Mouse (Mus musculus) ZHBTc4 (cell line): ENCODE measurements around the gene 6820408C15Rik.

Source experiments
- DNase-seq: peaks from one replicate; pipeline ENCODE4 v3.0.0-alpha.2; 2011; ENCODE audit warnings: low read depth, low spot score

The 6820408C15Rik gene

DNA sequence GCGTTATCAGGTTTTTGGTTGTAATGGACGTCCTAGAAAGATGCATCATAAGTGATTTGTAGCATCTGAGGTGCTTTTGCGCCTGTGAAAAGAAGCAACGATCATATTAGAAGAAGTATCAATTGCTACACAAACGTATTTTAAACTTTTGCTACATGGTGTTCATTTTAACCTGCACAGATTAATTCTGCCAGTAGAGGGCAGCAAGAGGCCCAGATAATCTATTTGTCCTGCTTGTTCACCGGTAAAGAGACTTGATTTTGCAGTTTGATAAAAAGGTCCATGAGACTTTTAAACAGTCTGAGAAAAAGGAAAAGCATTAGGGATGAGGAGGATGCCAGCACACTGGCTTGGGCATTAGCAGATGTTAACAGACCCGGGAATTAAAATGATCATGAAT lies 55.6 kb downstream of the 6820408C15Rik start:
- peak; percentile 65 for DNase-seq

DNA sequence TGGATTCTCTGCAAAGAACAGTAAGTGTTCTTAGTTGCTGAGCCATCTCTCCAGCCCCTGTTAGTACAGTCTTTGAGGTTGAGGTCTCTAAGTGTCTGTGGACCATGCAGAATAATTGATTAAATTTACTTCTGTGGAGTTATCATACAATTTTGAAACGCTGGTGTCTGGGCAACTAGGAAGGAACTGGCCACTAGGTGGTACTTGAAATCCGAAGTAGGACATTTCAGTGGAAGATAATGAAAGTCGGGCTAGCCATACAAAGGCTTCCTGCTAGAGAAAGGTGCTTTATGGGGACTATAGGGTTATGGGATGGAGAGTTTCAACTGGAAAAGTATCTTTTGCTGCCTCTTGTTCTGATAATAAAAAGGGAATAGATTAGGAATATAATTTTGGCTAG lies 57.0 kb downstream of the 6820408C15Rik start:
- DNase-seq: no peak

DNA sequence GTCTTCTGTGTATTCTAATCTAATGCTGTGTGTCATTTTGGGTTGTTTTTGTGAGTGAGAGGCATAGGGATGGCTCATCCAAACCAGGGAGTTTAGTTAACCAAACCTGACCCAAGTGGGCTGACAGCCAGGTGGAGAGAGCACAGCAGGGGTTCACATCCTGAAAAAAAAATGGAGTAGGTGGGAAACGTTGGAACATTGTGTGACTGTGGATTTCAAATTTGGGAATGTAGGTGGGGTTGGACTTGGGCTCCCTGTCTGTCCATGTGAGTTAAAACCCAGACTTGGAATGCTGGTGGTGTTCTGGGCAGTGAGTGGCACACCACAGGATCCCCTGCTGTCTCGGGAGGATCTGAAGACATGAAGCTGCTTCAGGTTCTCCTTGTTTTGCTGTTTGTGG lies 61.4 kb downstream of the 6820408C15Rik start, which contains the start of gene Defb20:
Gene Defb20, plus strand, starts transcription at position 301 of the 400 bp plus-strand sequence.
- DNase-seq: no peak

DNA sequence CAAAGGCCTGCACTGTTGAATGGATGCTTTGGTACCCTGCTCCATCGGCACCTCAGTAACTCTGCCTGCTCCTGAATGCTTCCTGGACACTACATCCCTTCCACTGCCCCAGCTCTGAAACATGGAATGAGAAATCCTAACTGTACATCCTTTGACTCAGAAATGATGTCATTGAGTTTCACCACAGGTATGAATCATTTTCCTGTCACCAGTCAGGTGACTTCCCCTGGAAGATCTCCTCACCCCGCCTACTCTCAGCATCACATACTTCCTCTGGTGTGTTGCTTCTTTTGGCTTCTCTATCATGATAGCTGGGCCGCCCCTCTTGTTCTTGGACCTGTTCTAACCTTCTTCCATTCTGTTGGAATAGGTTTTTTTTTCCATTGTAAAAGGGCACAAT lies 65.5 kb downstream of the 6820408C15Rik start:
- DNase-seq: no peak

DNA sequence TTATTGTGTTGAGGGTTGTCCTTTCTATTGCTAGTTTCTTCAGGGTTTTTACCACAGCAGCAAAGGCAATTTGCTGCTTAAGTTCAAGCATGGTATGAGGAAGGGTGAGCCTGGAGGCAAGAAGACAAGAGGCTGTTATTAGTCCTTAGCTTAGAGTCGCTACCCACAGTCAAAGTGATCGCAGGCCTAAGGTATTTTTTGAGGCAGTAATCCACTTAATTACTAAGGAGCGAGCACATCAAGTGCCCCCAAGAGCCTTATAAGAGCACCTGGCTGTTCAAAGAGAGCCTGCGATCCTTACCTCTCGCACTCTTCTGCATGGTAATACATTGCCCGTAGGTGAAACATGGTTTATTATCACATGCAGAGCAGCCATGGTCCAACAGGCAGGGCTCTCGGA lies 66.3 kb downstream of the 6820408C15Rik start:
- DNase-seq: no peak

DNA sequence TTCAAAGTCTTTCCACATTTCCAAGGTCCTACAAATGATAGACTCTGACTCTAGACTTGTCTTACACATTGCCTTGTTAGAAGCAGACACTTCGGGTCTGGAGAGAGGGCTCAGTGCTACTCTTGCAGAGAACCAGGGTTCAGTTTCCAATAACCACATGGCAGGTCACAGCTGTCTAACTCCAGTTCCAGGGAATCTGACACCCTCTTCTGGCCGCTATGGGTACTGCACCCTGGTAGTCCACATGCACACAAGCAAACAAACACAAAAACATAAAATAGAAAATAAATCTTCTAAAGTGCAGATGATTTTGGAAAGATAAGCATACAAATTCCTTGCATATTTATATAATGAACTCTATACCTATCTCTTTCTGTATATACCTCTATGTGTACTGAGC lies 71.6 kb downstream of the 6820408C15Rik start:
- DNase-seq: peak; percentile 73

DNA sequence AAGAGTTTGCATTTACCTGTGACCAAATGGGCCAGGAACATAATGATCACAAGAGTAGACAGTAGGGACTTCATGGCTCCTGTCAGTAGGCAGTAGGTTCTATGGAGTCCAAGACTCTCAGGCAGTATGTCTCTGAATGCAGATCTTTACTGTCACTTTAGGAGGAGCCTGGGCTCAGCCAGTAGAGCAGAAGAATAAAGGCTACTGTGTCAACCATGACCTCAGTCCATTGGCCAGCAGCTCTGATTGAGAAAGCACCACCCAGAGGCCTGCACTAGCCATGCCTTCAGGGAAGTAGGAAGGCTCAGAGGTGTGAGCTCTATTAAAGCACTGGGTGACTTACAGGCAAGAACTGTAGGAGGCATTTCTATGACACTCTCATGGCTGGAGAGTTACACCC lies 74.7 kb downstream of the 6820408C15Rik start, which contains the start of gene Defb22:
Gene Defb22, minus strand, starts transcription at position 101 of the 400 bp plus-strand sequence.
- DNase-seq: no peak

DNA sequence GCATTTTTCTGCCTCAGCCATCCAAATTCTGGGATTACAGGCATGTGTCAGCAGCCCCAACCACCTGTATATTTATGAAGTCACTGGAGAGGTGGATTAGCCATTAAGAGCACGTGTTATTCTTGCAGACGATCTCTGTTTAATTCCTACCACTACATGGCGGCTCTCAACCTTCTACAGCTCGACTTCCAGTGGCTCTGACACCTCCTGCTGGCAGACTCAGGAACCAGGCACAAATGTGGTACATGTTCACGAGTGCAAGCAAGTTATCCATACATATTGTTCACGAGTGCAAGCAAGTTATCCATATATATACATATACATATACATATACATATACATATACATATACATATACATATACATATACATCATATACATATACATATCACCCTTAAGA lies 77.8 kb downstream of the 6820408C15Rik start:
- peak; percentile 29 for DNase-seq
